Mouse (Mus musculus) CH12.LX (cell line): Measurements from ENCODE around the gene Golgb1. TPM values are rescaled to one million over a fixed set of nuclear protein-coding genes. Genes with fewer than 3 reads are reported as not detected.
A peak's percentile ranks its signal among the peaks of the same experiment; 100 is the strongest.

Experiments used
- DNase-seq: peaks from one replicate; pipeline ENCODE4 v3.0.0-alpha.2; 2013; ENCODE audit errors: extremely low read depth
- H3K27ac ChIP-seq: 2 replicates; pipeline ENCODE4 v1.5.1; 2012; ENCODE audit warnings: low read depth, mild to moderate bottlenecking, control low read depth, moderate library complexity; ENCODE audit not compliant: insufficient read depth
- H3K27me3 ChIP-seq: replicated peaks from 2 replicates; pipeline ENCODE3; 2012; ENCODE audit warnings: inconsistent platforms
- H3K36me3 ChIP-seq, 2 experiments: replicated peaks in 1 of 2; 2 replicates each; pipeline versions ENCODE3 to v1.6.1; 2012; ENCODE audit warnings: inconsistent platforms in 1 of 2, low read length in 1 of 2, mild to moderate bottlenecking in 1 of 2, mixed read lengths in 1 of 2, moderate library complexity in 1 of 2; ENCODE audit not compliant: control insufficient read depth in 1 of 2, insufficient read depth in 1 of 2
- H3K4me1 ChIP-seq, 2 experiments: 2 replicates each; pipeline ENCODE4 v1.6.1; 2012; ENCODE audit warnings: inconsistent platforms in 1 of 2, moderate library complexity in 1 of 2; ENCODE audit not compliant: insufficient read depth in 2 of 2, control insufficient read depth in 1 of 2
- H3K4me2 ChIP-seq: 2 replicates; pipeline ENCODE4 v1.6.1; 2012; ENCODE audit warnings: low read depth, mild to moderate bottlenecking, control low read depth; ENCODE audit not compliant: poor library complexity, insufficient read depth, severe bottlenecking
- H3K4me3 ChIP-seq, 3 experiments: fragments of 150-350 bp in 1 of 3; sonication (generic) in 1 of 3; replicated peaks in 1 of 3; 2 replicates each; pipeline versions ENCODE3 to v1.5.1; 2011 to 2012; ENCODE audit warnings: low read depth in 2 of 3, low read length in 2 of 3, mild to moderate bottlenecking in 2 of 3, moderate library complexity in 2 of 3, control low read depth in 1 of 3, improper control_type of control experiment in 1 of 3, inconsistent platforms in 1 of 3, mixed read lengths in 1 of 3; ENCODE audit not compliant: poor library complexity in 1 of 3
- H3K79me2 ChIP-seq: replicated peaks from 2 replicates; pipeline ENCODE4 v1.6.1; 2012; ENCODE audit warnings: mild to moderate bottlenecking, moderate library complexity; ENCODE audit not compliant: control insufficient read depth, poor library complexity, insufficient read depth, severe bottlenecking; ENCODE audit errors: extremely low read depth
- H3K9ac ChIP-seq: 2 replicates; pipeline ENCODE4 v1.6.1; 2012; ENCODE audit warnings: low read depth, mild to moderate bottlenecking, control low read depth, moderate library complexity; ENCODE audit not compliant: insufficient read depth
- H3K9me3 ChIP-seq: replicated peaks from 2 replicates; pipeline ENCODE3; 2012; ENCODE audit warnings: low read length, inconsistent platforms, mixed read lengths
- CHD1 ChIP-seq: IDR thresholded peaks from 2 replicates; pipeline ENCODE4 v1.6.1; 2012; ENCODE audit warnings: low read depth, low read length, improper control_type of control experiment, inconsistent platforms
- CHD2 ChIP-seq: IDR thresholded peaks from 2 replicates; pipeline ENCODE4 v1.6.1; 2011; ENCODE audit warnings: low read length, improper control_type of control experiment
- CTCF ChIP-seq, 2 experiments: IDR thresholded peaks in 1 of 2; conservative IDR thresholded peaks in 1 of 2; 2 replicates each; pipeline ENCODE4 v1.5.1; 2011 to 2012; ENCODE audit warnings: low read depth in 2 of 2, low read length in 2 of 2, improper control_type of control experiment in 1 of 2, inconsistent platforms in 1 of 2, mild to moderate bottlenecking in 1 of 2, moderate library complexity in 1 of 2
- ELF1 ChIP-seq: IDR thresholded peaks from 2 replicates; pipeline ENCODE4 v1.6.1; 2014; ENCODE audit warnings: low read depth, mild to moderate bottlenecking, inconsistent platforms, low read length, improper control_type of control experiment
- EP300 ChIP-seq: IDR thresholded peaks from 2 replicates; pipeline ENCODE4 v1.6.1; 2011; ENCODE audit warnings: low read length, improper control_type of control experiment
- GABPA ChIP-seq: IDR thresholded peaks from 2 replicates; pipeline ENCODE4 v1.6.1; 2012; ENCODE audit warnings: low read depth, low read length, improper control_type of control experiment, inconsistent platforms; ENCODE audit not compliant: insufficient replicate concordance
- HCFC1 ChIP-seq: IDR thresholded peaks from 2 replicates; pipeline ENCODE4 v1.6.1; 2012; ENCODE audit warnings: low read depth, mild to moderate bottlenecking, inconsistent platforms, low read length, improper control_type of control experiment
- IRF4 ChIP-seq: IDR thresholded peaks from 2 replicates; pipeline ENCODE4 v1.6.1; 2014; ENCODE audit warnings: low read depth, mild to moderate bottlenecking, inconsistent platforms, low read length, improper control_type of control experiment
- JUN ChIP-seq: IDR thresholded peaks from 2 replicates; pipeline ENCODE4 v1.6.1; 2011; ENCODE audit warnings: low read depth, mild to moderate bottlenecking, low read length, improper control_type of control experiment, moderate library complexity; ENCODE audit not compliant: insufficient read depth
- JUND ChIP-seq: conservative IDR thresholded peaks from 2 replicates; pipeline ENCODE4 v1.6.1; 2011; ENCODE audit warnings: low read depth, low read length, improper control_type of control experiment
- MAFK ChIP-seq: IDR thresholded peaks from 2 replicates; pipeline ENCODE4 v1.6.1; 2011; ENCODE audit warnings: low read length, improper control_type of control experiment; ENCODE audit not compliant: insufficient replicate concordance
- MYC ChIP-seq: IDR thresholded peaks from 2 replicates; pipeline ENCODE4 v1.6.1; 2011; ENCODE audit warnings: low read depth, mild to moderate bottlenecking, improper control_type of control experiment, low read length
- NRF1 ChIP-seq: IDR thresholded peaks from 2 replicates; pipeline ENCODE4 v1.6.1; 2014; ENCODE audit warnings: low read depth, mild to moderate bottlenecking, inconsistent platforms, low read length, improper control_type of control experiment, moderate library complexity
- POLR2AphosphoS2 ChIP-seq: IDR thresholded peaks from 2 replicates; pipeline ENCODE4 v1.6.1; 2011; ENCODE audit warnings: low read depth, low read length, improper control_type of control experiment
- RAD21 ChIP-seq: IDR thresholded peaks from 2 replicates; pipeline ENCODE4 v1.6.1; 2011; ENCODE audit warnings: low read depth, mild to moderate bottlenecking, low read length, improper control_type of control experiment, moderate library complexity
- RCOR1 ChIP-seq: conservative IDR thresholded peaks from 2 replicates; pipeline ENCODE4 v1.6.1; 2012; ENCODE audit warnings: low read depth, mild to moderate bottlenecking, inconsistent platforms, low read length, improper control_type of control experiment
- SIN3A ChIP-seq: IDR thresholded peaks from 2 replicates; pipeline ENCODE4 v1.6.1; 2012; ENCODE audit warnings: low read length, improper control_type of control experiment, inconsistent platforms
- SMC3 ChIP-seq: IDR thresholded peaks from 2 replicates; pipeline ENCODE4 v1.6.1; 2011; ENCODE audit warnings: low read depth, low read length, improper control_type of control experiment
- UBTF ChIP-seq: IDR thresholded peaks from 2 replicates; pipeline ENCODE4 v1.6.1; 2012; ENCODE audit warnings: low read depth, mild to moderate bottlenecking, inconsistent platforms, low read length, improper control_type of control experiment, moderate library complexity
- USF1 ChIP-seq: IDR thresholded peaks from 2 replicates; pipeline ENCODE4 v1.6.1; 2014; ENCODE audit warnings: low read depth, mild to moderate bottlenecking, inconsistent platforms, low read length, improper control_type of control experiment
- USF2 ChIP-seq: conservative IDR thresholded peaks from 2 replicates; pipeline ENCODE4 v1.6.1; 2011; ENCODE audit warnings: low read depth, low read length, improper control_type of control experiment
- ZKSCAN1 ChIP-seq: IDR thresholded peaks from 2 replicates; pipeline ENCODE4 v1.6.1; 2012; ENCODE audit warnings: low read depth, inconsistent platforms, low read length, improper control_type of control experiment, borderline replicate concordance
- ZMIZ1 ChIP-seq: IDR thresholded peaks from 2 replicates; pipeline ENCODE4 v1.6.1; 2012; ENCODE audit warnings: low read depth, mild to moderate bottlenecking, inconsistent platforms, low read length, improper control_type of control experiment
- ZNF384 ChIP-seq: IDR thresholded peaks from 2 replicates; pipeline ENCODE4 v1.6.1; 2012; ENCODE audit warnings: low read depth, low read length, improper control_type of control experiment, inconsistent platforms
- dilution Hi-C: fragments of 300-500 bp; cut with MboI; formaldehyde crosslinking; loops from 2 replicates; pipeline ENCODE4 v1.14.3; 2020; ENCODE audit warnings: low sequenced_read_pairs; ENCODE audit not compliant: extremely low pct_unique_long_range_greater_than_20kb, extremely low pct_ligation_motif_present
- in situ Hi-C: fragments of 300-500 bp; cut with MboI; formaldehyde crosslinking; loops from 3 replicates; pipeline ENCODE4 v1.14.3; 2019; ENCODE audit warnings: low sequenced_read_pairs, low pct_ligation_motif_present, low pct_unique_long_range_greater_than_20kb, mixed read lengths
- polyA plus RNA-seq: library from polyadenylated mRNA; unstranded; fragments of >175 nt; gene quantifications from 2 replicates; pipeline ENCODE4 v1.2.1, GENCODE M21; 2012; ENCODE audit warnings: low read depth; ENCODE audit not compliant: insufficient read length
- total RNA-seq, 2 experiments: library from RNA; depleted of rRNA; stranded (reverse); fragments of 300-350 nt in 1 of 2; fragments of >200 nt in 1 of 2; gene quantifications; 2 replicates each; pipeline ENCODE4 v1.2.3; 2012 to 2014

The Golgb1 gene
- total and polyA plus RNA-seq, 3 experiments, result 65.6 to 112 (median 96.8) TPM

GRCm38 (mm10) chr16:36949614-36950336, 74.8 kb downstream of the Golgb1 start:
- Histone ChIP-seq H3K4me3 (no peak overlapping the region), H3K9ac (no peak overlapping the region)
- no peak for DNase-seq
- no peak for TF ChIP-seq POLR2AphosphoS2
- TF ChIP-seq CTCF (conservative IDR thresholded peaks at IDR 0.05 in 1 of 2, IDR thresholded peaks at IDR 0.05 in 1 of 2; ENCODE audit: low read depth in 2 of 2, low read length in 2 of 2), result peak; percentile 6 to 43; a peak in 2 of 4 replicates
- no peak for TF ChIP-seq RAD21
- TF ChIP-seq SIN3A, result no peak
- no peak for TF ChIP-seq IRF4
- TF ChIP-seq, all 38 proteins: peak for 1
- no peak overlapping the region for H3K4me2 ChIP-seq
- H3K27me3 ChIP-seq, result no peaks in the 10 kb centered on the region
- in situ Hi-C loops (no loop called here), dilution Hi-C loops (no loop called here)
- H3K27ac ChIP-seq, result no peak overlapping the region; the same call in 1 of the 2 replicates
- no peaks in the 10 kb centered on the region for H3K9me3 ChIP-seq
- H3K79me2 ChIP-seq, result peaks cover 6% of the 10 kb centered on the region
- H3K36me3 ChIP-seq, result peaks cover 71 to 80% of the 10 kb centered on the region in 2 experiments
- H3K4me1 ChIP-seq, result peaks cover 0 to 9% of the 10 kb centered on the region in 2 experiments; a peak in 3 of 4 replicates

GRCm38 (mm10) chr16:36951029-36951428, 76.1 kb downstream of the Golgb1 start:
- peaks cover 0 to 4% of the 10 kb centered on the region in 2 experiments; a peak in 3 of 4 replicates for H3K4me1 ChIP-seq
- DNase-seq, result no peak
- no peak overlapping the region for H3K4me2 ChIP-seq
- H3K27ac ChIP-seq, result no peak overlapping the region
- no peak overlapping the region for H3K4me3 ChIP-seq
- TF ChIP-seq MYC (no peak), UBTF (no peak), IRF4 (no peak)
- H3K79me2 ChIP-seq, result no peaks in the 10 kb centered on the region; the same call in 1 of the 2 replicates
- dilution Hi-C loops (no loop called here), in situ Hi-C loops (no loop called here)
- peaks cover 78 to 84% of the 10 kb centered on the region in 2 experiments for H3K36me3 ChIP-seq
- no peak overlapping the region for H3K9ac ChIP-seq
- H3K27me3 ChIP-seq, result no peaks in the 10 kb centered on the region
- no peaks in the 10 kb centered on the region for H3K9me3 ChIP-seq

- H3K4me2 ChIP-seq, result no peak overlapping the region
- peaks cover 0 to 4% of the 10 kb centered on the region in 2 experiments; a peak in 1 of 4 replicates for H3K4me1 ChIP-seq
- no peak overlapping the region for H3K9ac ChIP-seq
- dilution Hi-C loops, result no loop called here
- H3K4me3 ChIP-seq, result no peak overlapping the region
- H3K79me2 ChIP-seq, result no peaks in the 10 kb centered on the region; the same call in 1 of the 2 replicates
- TF ChIP-seq ZMIZ1 (no peak), MAFK (no peak), RCOR1 (no peak), EP300 (no peak), GABPA (no peak), ELF1 (no peak), USF1 (no peak), SMC3 (no peak), CHD1 (no peak), USF2 (no peak), CHD2 (no peak), POLR2AphosphoS2 (no peak), JUND (no peak), ZNF384 (no peak), NRF1 (no peak), ZKSCAN1 (no peak), JUN (no peak), HCFC1 (no peak)
- H3K9me3 ChIP-seq, result no peaks in the 10 kb centered on the region
- no peaks in the 10 kb centered on the region for H3K27me3 ChIP-seq
- DNase-seq, result no peak
- in situ Hi-C loops, result no loop called here
- H3K27ac ChIP-seq, result no peak overlapping the region
- peaks cover 56 to 59% of the 10 kb centered on the region in 2 experiments for H3K36me3 ChIP-seq
Observed at GRCm38 (mm10) chr16:36955106-36955505, 80.2 kb downstream of the Golgb1 start.
